Mouse (Mus musculus) limb, embryonic 10.5 days (tissue): Measurements from ENCODE around the gene Lrrc45. TPM values are rescaled to one million over a fixed set of nuclear protein-coding genes. Genes with fewer than 3 reads are reported as not detected.
A peak's percentile ranks its signal among the peaks of the same experiment; 100 is the strongest.
"Not testable (repeated sequence)": the region's sequence is repeated elsewhere in the genome, so short reads cannot be mapped to it uniquely, and the experiment has no call there.

ENCODE experiments used
- DNase-seq: peaks from one replicate; pipeline ENCODE4 v3.0.0-alpha.2; 2017; ENCODE audit warnings: low spot score
- H3K27ac ChIP-seq: fragments of 300-500 bp; sonication (generic); 2 replicates; pipeline ENCODE4 v1.5.1; 2016; ENCODE audit warnings: mild to moderate bottlenecking
- H3K27me3 ChIP-seq: fragments of 300-500 bp; sonication (generic); 2 replicates; pipeline ENCODE4 v1.6.1; 2016; ENCODE audit warnings: low read depth, mild to moderate bottlenecking; ENCODE audit not compliant: poor library complexity, severe bottlenecking
- H3K36me3 ChIP-seq: fragments of 300-500 bp; sonication (generic); 2 replicates; pipeline ENCODE4 v1.6.1; 2016; ENCODE audit warnings: mild to moderate bottlenecking, moderate library complexity
- H3K4me1 ChIP-seq: fragments of 300-500 bp; sonication (generic); 2 replicates; pipeline ENCODE4 v1.6.1; 2016
- H3K4me3 ChIP-seq: fragments of 300-500 bp; sonication (generic); 2 replicates; pipeline ENCODE4 v1.5.1; 2016; ENCODE audit warnings: mild to moderate bottlenecking, moderate library complexity
- H3K9me3 ChIP-seq: fragments of 300-500 bp; sonication (generic); replicated peaks from 2 replicates; pipeline ENCODE4 v1.6.1; 2016; ENCODE audit warnings: mild to moderate bottlenecking
- WGBS: fragments of 180-500 bp; shearing (Covaris S2); methylation state at CpG from one replicate; pipeline ENCODE4 v1.1.7; 2016; 5-methylcytosine and 5-hydroxymethylcytosine counted together
- polyA plus RNA-seq: library from polyadenylated mRNA; unstranded; fragments of >200 nt; fragmentation: Nextera tagmentation; extraction: Ambion mirVana; gene quantifications from 2 replicates; pipeline ENCODE4 v1.2.1, GENCODE M21; 2016

The Lrrc45 gene
- polyA plus RNA-seq, 1 experiment from 2014 or later, result 60.8 TPM

DNA sequence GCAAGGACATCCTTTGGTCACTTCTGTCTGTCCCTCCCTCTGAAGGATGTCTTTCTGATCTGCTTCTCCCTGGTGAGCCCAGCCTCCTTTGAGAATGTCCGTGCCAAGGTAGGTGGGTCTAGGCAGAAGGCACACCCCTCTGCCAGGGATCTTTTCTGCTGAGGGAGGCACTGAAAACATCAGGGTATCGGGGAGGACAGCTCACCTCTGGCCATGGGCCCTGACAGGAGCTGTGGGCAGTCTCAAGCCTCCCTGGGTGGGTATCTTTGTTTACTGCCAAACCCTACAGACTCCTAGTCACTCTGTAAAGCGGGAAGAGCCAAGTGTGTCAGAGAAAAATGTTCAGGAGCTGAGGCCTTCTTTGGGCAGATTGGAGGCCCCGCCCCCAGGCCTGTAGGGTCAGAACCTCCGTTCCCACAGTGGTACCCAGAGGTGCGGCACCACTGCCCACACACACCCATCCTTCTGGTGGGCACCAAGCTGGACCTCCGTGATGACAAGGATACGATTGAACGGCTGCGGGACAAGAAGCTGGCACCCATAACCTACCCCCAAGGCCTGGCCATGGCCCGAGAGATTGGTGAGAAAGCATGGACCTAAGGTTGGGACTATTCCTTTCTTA lies 9.1 kb downstream of the Lrrc45 start:
- peaks cover 55% of the 10 kb centered on the region for H3K27me3 ChIP-seq
- H3K27ac ChIP-seq, result no peak overlapping the region
- 89% methylated on average over 11 of the region's 11 CpGs for WGBS
- H3K4me1 ChIP-seq, result peaks cover 46% of the 10 kb centered on the region
- DNase-seq, result no peak
- peaks cover 29% of the 10 kb centered on the region for H3K36me3 ChIP-seq
- H3K9me3 ChIP-seq, result no peaks in the 10 kb centered on the region
- H3K4me3 ChIP-seq, result 0 out of 2 replicates have a peak overlapping the region, but pooled peaks have one; percentile 1

DNA sequence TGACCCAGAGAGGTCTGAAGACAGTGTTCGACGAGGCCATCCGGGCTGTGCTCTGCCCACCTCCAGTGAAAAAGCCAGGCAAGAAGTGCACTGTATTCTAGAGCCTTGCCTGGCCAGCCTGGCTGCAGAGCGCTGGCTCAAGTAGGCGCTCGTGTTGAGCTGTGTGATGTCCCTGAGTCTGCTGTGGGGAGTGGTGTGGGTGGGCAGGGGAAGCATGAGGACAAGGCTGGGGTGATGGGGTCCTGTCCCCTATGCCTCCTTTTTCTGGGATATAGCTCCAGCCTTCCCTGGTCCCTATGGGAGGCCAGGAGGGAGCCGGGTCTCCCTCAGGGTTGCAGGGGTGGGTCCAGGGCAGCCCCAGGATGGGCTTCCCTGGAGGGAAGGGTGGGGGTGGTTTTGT lies 9.8 kb downstream of the Lrrc45 start:
- H3K27me3 ChIP-seq, result peaks cover 58% of the 10 kb centered on the region
- no peak overlapping the region for H3K27ac ChIP-seq
- H3K4me1 ChIP-seq, result peaks cover 46% of the 10 kb centered on the region
- peaks cover 22% of the 10 kb centered on the region for H3K36me3 ChIP-seq
- no peak for DNase-seq
- H3K9me3 ChIP-seq, result no peaks in the 10 kb centered on the region
- no peak overlapping the region for H3K4me3 ChIP-seq
- WGBS, result 88% methylated on average over 7 of the region's 7 CpGs

DNA sequence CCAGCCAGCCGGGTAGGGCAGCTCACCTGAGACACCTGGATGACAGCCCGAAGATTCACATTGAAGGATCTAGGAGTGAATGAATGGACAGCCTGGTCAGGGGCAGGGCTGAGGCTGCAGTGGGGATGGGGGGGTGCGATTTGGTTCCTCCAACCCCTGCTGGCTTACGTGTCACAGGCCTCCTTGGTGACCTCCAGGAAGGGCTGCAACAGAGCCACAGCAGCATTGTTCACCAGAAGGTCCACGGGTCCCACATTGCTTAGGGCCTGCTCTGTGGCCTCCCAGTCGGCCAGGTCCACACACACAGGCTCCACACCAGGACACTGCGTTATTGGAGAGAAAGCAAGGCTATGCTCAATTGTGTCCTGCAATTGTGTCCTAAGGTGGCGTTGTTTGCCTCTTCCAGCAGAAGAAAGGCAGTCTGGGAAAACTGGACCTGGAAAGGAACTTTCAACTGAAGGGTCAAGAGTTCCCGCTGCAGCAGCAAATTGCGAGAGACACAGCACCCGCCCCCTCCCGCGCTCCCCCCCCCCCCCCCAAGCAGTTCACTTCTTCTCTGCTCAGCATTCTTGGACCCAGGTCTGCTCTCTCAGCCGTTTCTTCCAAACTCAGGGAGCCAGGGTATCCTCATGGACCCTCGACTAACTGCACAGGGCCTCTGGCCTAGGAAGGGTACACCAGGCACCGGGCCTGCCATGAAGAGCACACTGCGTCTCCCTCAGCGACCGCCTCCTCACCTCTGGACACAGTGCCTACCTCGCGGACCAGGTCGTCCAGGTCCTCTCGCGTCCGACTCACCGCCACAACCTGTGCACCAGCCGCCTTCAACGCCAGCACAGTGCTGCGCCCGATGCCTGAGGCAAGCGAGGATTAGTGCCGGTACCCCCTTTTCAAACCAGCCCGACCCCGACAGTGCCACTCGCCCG lies 12.8 kb downstream of the Lrrc45 start:
- DNase-seq, result no peak
- peak overlapping the region; percentile 66 for H3K4me3 ChIP-seq
- H3K4me1 ChIP-seq, result peaks cover 35% of the 10 kb centered on the region
- WGBS, result 19% methylated on average over 34 of the region's 36 CpGs
- H3K36me3 ChIP-seq, result peaks cover 3% of the 10 kb centered on the region
- H3K27ac ChIP-seq, result peak overlapping the region; percentile 46; the same call in 1 of the 2 replicates
- no peaks in the 10 kb centered on the region for H3K9me3 ChIP-seq
- H3K27me3 ChIP-seq, result peaks cover 58% of the 10 kb centered on the region

DNA sequence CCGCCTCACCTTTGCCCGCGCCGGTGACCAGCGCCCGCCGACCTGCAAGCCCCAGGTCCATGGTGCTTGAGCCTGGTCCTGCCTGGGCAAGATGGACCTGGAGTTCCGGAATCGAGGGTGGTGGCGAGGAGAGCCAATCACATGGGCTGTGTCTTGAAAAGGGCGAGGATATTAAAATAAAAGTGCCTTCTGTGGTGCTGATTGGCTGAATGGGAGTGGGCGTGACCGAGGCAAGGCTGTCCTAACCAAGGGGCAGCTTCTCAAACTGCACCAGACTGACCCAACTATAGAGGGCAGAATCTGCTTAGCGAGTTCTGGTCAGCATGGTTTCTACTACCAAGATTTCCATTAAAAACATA lies 13.4 kb downstream of the Lrrc45 start, which contains the start of gene Dcxr:
Gene Dcxr, minus strand, starts transcription at position 113 of the 359 bp plus-strand sequence.
- peak within 1 kb of the TSS; percentile 66 for H3K4me3 ChIP-seq
- H3K4me1 ChIP-seq, result peaks cover 29% of the 10 kb centered on the region
- H3K9me3 ChIP-seq, result no peaks in the 10 kb centered on the region
- H3K27ac ChIP-seq, result peak within 1 kb of the TSS; percentile 46; the same call in 1 of the 2 replicates
- under 1% methylated on average over 14 of the region's 14 CpGs for WGBS
- H3K36me3 ChIP-seq, result peaks cover 3% of the 10 kb centered on the region
- DNase-seq, result peak; percentile 85
- peaks cover 52% of the 10 kb centered on the region for H3K27me3 ChIP-seq

DNA sequence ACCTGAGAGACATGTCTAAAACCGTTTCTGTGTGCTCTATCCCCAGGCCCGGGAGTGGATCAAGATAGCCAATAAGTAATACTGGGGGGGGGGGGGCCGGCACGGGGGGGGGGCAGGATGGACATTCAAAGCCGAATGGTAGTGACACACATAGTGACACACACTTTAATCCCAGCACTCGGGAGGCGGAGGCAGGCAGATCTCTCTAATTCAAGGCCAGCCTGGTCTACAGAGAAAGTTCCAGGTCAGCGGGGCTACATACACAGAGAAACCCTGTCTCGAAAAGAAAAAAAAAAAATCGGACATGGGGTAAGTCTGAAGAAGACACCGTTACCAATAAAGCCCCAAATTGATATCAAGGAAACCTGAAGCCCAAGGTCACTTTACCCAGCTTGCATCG lies 13.8 kb downstream of the Lrrc45 start:
- peak overlapping the region; percentile 66; the same call in 1 of the 2 replicates for H3K4me3 ChIP-seq
- 65% methylated on average over 12 of the region's 12 CpGs for WGBS
- H3K9me3 ChIP-seq, result no peaks in the 10 kb centered on the region
- peaks cover 48% of the 10 kb centered on the region for H3K27me3 ChIP-seq
- H3K36me3 ChIP-seq, result peaks cover 3% of the 10 kb centered on the region
- no peak for DNase-seq
- H3K4me1 ChIP-seq, result peaks cover 26% of the 10 kb centered on the region
- H3K27ac ChIP-seq, result no peak overlapping the region

DNA sequence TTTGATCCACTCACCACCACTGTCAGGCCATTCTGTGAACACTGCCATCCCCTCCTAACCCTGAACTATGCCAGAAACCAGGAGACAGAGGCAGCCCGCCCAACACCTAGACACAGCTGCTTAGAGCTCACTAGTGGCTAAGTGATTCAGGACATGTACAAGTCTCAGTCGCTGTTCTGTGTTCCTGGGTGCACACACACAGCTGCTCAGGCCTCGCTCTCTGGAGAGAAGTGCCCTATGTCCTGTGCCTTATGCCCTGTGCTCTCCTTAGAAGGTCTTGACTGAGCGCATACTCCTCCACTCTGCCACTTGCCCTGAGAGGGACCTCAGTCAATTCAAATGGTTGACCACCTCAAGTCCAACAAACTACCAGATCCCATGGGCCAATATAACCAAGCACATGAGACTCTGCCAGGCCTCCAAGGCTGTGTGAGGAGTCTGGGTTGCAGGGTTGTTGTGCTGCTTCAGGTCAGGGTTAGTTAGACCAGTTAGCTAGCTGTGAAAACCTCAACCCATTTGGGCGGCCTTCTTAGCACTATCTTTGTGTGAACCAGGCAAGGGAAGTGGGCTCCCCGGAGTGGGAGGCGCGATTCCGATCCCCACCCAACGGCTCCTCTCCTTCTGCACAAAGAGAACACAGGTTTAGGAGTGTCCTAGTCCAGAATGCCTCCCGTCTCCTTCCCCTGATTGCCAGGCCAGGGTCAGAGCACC lies 15.0 kb downstream of the Lrrc45 start:
- Histone ChIP-seq H3K27ac (peak overlapping the region; percentile 71), H3K27me3 (peaks cover 36% of the 10 kb centered on the region), H3K36me3 (no peaks in the 10 kb centered on the region; the same call in none of the 2 replicates), H3K4me1 (peaks cover 24% of the 10 kb centered on the region), H3K9me3 (no peaks in the 10 kb centered on the region), H3K4me3 (peak overlapping the region; percentile 35)
- 69% methylated on average over 11 of the region's 11 CpGs for WGBS
- DNase-seq, result no peak

DNA sequence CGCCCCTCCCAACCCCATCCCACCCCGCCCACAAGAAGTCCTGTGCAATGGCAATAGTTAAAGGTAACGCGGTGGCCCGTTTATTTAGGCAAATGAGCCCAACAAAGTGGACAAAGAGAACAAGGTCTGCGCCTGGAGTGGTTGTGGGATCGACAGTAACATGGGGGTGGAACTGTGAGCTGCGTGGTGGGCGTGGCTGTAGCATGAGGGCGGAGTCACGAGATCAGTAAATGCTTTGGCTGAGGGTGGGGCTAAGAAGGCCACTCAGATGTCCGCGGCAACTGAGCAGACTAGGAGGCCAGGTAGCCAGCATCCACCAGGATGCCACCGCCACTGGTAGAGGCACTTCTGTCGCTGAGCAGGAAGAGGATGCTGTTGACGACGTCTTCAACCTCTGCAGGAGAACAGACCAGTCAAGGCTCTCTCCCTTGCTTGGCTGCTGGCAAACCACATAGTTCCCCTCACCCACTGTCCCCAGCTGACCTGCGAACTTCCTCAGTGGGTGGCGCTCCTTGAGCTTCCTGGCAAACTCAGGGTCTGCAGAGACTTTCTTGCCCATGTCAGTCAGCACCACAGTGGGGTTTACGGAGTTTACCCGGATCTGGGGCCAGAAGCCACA lies 15.8 kb downstream of the Lrrc45 start:
- Histone ChIP-seq H3K27me3 (peaks cover 35% of the 10 kb centered on the region), H3K4me3 (peak overlapping the region; percentile 35), H3K4me1 (peaks cover 24% of the 10 kb centered on the region), H3K27ac (peak overlapping the region; percentile 71)
- DNase-seq, result peak; percentile 70
- not testable (repeated sequence) for H3K9me3 ChIP-seq, H3K36me3 ChIP-seq
- 6% methylated on average over 19 of the region's 21 CpGs for WGBS

DNA sequence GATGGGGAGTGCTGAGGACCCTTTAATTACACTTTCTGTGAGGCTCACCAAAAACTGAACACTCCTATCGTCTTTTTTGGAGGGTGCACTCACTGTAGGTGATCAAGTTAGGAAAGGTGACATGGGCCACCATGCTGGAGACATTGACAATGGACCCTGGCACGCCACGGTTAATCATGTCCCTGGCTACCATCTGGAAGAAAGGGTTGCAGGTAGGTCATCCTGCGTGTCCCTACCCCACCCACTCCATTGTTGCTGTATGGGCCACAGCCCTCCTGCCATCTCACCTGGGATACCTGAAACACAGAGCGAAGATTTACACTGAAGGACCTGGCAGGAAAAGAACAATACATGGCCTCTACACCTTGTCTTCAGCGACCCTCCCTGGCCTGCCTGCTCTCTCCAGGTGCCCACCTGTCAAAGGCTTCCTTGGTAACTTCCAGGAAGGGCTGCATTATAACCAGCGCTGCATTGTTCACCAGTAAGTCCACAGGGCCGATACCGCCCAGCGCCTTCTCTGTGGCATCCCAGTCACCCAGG lies 16.7 kb downstream of the Lrrc45 start:
- Histone ChIP-seq H3K4me3 (no peak overlapping the region), H3K27me3 (peaks cover 28% of the 10 kb centered on the region), H3K27ac (no peak overlapping the region), H3K36me3 (no peaks in the 10 kb centered on the region; the same call in 1 of the 2 replicates), H3K4me1 (peaks cover 24% of the 10 kb centered on the region), H3K9me3 (no peaks in the 10 kb centered on the region)
- no peak for DNase-seq
- 86% methylated on average over 10 of the region's 10 CpGs for WGBS

DNA sequence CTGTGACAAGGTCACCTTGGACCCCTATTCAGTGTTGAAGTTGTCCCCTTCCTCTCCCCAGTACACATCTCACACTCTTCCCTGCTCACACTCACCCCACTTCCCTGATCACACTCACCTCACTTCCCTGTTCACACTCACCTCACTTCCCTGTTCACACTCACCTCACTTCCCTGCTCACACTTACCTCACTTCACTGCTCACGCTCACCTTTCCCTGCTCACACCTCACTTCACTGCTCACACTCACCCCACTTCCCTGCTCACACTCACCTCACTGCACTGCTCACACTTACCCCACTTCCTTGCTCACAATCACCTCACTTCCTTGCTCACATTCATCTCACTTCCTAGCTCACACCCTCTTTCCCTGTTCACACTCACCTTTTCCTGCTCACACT lies 17.7 kb downstream of the Lrrc45 start:
- no peak overlapping the region for H3K27ac ChIP-seq
- 87% methylated on average over 1 of the region's 1 CpGs for WGBS
- H3K9me3 ChIP-seq, result no peaks in the 10 kb centered on the region

DNA sequence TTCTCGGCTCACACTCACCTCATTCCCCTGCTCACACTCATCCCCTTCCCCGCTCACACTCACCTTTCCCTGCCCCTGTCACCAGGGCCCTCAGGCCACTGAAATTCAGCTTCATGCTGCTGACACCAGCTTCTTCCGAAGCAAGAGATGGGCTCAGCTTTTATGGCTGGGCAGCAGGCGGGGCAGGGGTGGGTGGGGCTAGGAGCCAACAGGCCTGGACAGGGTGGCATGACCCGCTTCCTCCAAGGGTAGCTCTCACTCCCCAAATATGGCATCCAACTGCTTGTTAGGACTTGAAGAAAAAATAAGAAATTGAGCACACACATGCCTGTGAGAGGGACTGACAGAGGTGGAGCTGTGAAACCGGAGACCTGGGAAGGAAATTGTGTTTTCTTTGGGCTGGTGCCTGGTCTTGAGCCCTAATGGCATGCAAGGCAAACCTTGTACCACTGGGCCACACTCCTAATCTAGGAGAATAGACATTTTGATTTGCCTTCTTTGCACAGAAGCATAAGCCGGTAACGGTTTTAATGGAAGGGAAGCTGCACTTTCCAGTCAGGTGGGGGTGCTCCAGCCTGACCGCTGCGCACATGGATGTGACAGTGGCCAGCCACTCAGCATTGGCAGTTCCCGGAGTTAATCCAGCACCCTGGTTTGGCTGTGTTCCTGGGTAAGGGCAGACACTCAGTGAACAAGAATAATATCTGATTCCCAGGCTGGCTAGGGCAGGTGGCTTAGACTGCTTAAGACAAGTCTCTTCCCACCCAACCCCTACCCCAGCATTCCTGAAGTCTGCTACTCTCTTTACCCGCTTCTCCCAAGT lies 18.3 kb downstream of the Lrrc45 start, which contains the start of gene Cbr2:
Gene Cbr2, minus strand, starts transcription at position 257 of the 823 bp plus-strand sequence.
- WGBS, result 74% methylated on average over 12 of the region's 12 CpGs
- H3K9me3 ChIP-seq, result no peaks in the 10 kb centered on the region
- peaks cover 16% of the 10 kb centered on the region for H3K27me3 ChIP-seq
- no peak for DNase-seq
- H3K36me3 ChIP-seq, result no peaks in the 10 kb centered on the region
- H3K4me3 ChIP-seq, result no peak within 1 kb of the TSS
- peaks cover 14% of the 10 kb centered on the region for H3K4me1 ChIP-seq
- H3K27ac ChIP-seq, result no peak within 1 kb of the TSS

More for the DNA sequence above, 17.7 kb downstream of the Lrrc45 start:
- no peaks in the 10 kb centered on the region for H3K36me3 ChIP-seq
- DNase-seq, result no peak
- H3K4me3 ChIP-seq, result no peak overlapping the region
- peaks cover 18% of the 10 kb centered on the region for H3K27me3 ChIP-seq
- peaks cover 21% of the 10 kb centered on the region for H3K4me1 ChIP-seq

DNA sequence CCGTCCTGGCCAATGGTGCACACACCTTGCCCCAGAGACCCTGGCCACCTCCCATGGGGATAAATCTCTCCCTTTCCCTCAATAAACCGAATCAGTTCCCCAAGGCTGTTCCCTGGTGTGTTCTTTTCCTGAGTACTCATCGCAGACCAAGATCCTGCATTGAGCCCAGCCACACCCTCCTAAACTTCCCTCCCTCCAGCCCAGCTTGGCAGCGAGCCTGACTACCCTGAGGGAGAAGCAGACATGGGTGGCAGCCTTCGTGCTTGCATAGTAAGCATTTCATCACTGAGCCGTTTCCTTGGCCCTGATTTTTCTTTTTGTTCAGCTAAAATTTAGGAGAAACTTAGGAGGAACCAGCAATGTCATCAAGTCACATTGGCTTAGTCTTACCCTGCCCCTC lies 19.8 kb downstream of the Lrrc45 start:
- H3K27me3 ChIP-seq, result peaks cover 13% of the 10 kb centered on the region
- 76% methylated on average over 6 of the region's 6 CpGs for WGBS
- no peak overlapping the region for H3K27ac ChIP-seq
- no peak for DNase-seq
- no peaks in the 10 kb centered on the region for H3K36me3 ChIP-seq
- H3K4me1 ChIP-seq, result peaks cover 12% of the 10 kb centered on the region
- H3K4me3 ChIP-seq, result no peak overlapping the region
- H3K9me3 ChIP-seq, result no peaks in the 10 kb centered on the region
